20 mouse cellular contexts compared by ENCODE assay signal in the genomic region with DNA sequence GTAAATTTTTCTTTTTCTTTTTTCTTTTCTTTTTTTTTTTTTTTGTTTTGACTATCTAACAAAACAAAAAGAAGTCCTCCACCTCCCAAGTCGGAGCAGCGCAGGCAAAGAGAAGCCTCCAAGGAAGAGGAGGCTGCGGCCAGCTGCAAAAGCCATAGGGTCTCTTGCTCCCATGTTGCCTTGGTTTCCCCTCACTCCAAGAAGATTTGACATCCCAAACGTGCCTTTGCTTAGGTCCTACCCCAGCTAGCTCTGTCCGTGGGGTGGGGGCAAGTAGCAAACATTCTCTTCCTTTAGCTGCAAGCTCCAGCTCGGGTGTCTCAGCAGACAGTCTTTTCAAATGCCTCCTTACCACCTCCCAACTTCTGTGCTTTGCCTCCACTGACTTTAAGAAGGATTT. TPM values are rescaled to one million over a fixed set of nuclear protein-coding genes. Genes with fewer than 3 reads are reported as not detected.
A peak's percentile ranks its signal among the peaks of the same experiment; 100 is the strongest.
DNase-seq lines count a peak whose midpoint lies in the region; ATAC-seq and TF ChIP-seq lines count a peak whose summit lies in the region.
"Had no signal": no experiment of that assay in that cellular context is flagged by ENCODE, and none has a peak within 500 bp of the region (broad histone marks: within the 10 kb centered on the region; RNA-seq: fewer than 3 reads in every experiment).

No protein-coding gene starts in this region.

- no peak overlapping the region for H3K9ac ChIP-seq in forebrain, embryonic 11.5 days (ENCODE audit: low read length)
- no peak overlapping the region for H3K9ac ChIP-seq in forebrain, embryonic 14.5 days (ENCODE audit: low read length)
- peak overlapping the region; percentile 96 for H3K9ac ChIP-seq in hindbrain, embryonic 13.5 days
- H3K9ac ChIP-seq in limb, embryonic 11.5 days (ENCODE audit: low read length) = no peak overlapping the region
- H3K9ac ChIP-seq in heart, adult 2 months (ENCODE audit: low read depth, low read length) = no peak overlapping the region
- no peak overlapping the region for H3K9ac ChIP-seq in heart, embryonic 12.5 days
- H3K9ac ChIP-seq: forebrain, embryonic 12.5 days; limb, embryonic 13.5 days had no signal

- H3K27ac ChIP-seq in forebrain, embryonic 11.5 days (ENCODE audit: low read depth, low read length) = no peak overlapping the region
- no peak overlapping the region for H3K27ac ChIP-seq in forebrain, embryonic 14.5 days (ENCODE audit: low read depth, low read length)
- H3K27ac ChIP-seq in hindbrain, embryonic 13.5 days = peak overlapping the region; percentile 99
- no peak overlapping the region for H3K27ac ChIP-seq in limb, embryonic 11.5 days (replicated peaks; ENCODE audit: low read depth, low read length)
- H3K27ac ChIP-seq in heart, adult 2 months = no peak overlapping the region
- no peak overlapping the region for H3K27ac ChIP-seq in heart, embryonic 12.5 days (ENCODE audit: poor library complexity, severe bottlenecking)
- H3K27ac ChIP-seq: forebrain, embryonic 12.5 days; gastrocnemius, adult 2 months; limb, embryonic 13.5 days had no signal

- intact Hi-C loops in heart, adult 2 months (cut with DNase I) = no loop called here

- TF ChIP-seq POLR2A in brain, embryonic 14.5 days (IDR thresholded peaks at IDR 0.05; ENCODE audit: borderline replicate concordance, extremely low read depth, insufficient read depth, insufficient read length, poor library complexity, severe bottlenecking) = no peak
- TF ChIP-seq POLR2A in heart, adult 2 months (IDR thresholded peaks at IDR 0.05; ENCODE audit: insufficient read depth, low read depth, low read length) = no peak

- H3K79me2 ChIP-seq in heart, adult 2 months (replicated peaks; ENCODE audit: control insufficient read depth, insufficient read depth, low read length) = no peaks in the 10 kb centered on the region

- H3K4me1 ChIP-seq in forebrain, embryonic 11.5 days (replicated peaks; ENCODE audit: control insufficient read depth, insufficient read depth, low read length) = peaks cover 5% of the 10 kb centered on the region; the same call in 1 of the 2 replicates
- peaks cover 4% of the 10 kb centered on the region; the same call in 1 of the 2 replicates for H3K4me1 ChIP-seq in forebrain, embryonic 14.5 days (ENCODE audit: control insufficient read depth, insufficient read depth, low read length)
- peaks cover 24% of the 10 kb centered on the region for H3K4me1 ChIP-seq in hindbrain, embryonic 13.5 days (replicated peaks)
- peaks cover 58% of the 10 kb centered on the region for H3K4me1 ChIP-seq in limb, embryonic 11.5 days (ENCODE audit: control insufficient read depth, insufficient read depth, low read length)
- no peaks in the 10 kb centered on the region for H3K4me1 ChIP-seq in heart, adult 2 months (ENCODE audit: control insufficient read depth, insufficient read depth, low read length)
- H3K4me1 ChIP-seq in heart, embryonic 12.5 days (replicated peaks) = peaks cover 9% of the 10 kb centered on the region

- ATAC-seq in forebrain, embryonic 11.5 days (replicated peaks; ENCODE audit: low FRiP score) = no peak
- no peak for ATAC-seq in forebrain, embryonic 14.5 days
- no peak for ATAC-seq in hindbrain, embryonic 13.5 days (ENCODE audit: low FRiP score)
- no peak for ATAC-seq in limb, embryonic 11.5 days (ENCODE audit: insufficient number of reproducible peaks, low FRiP score, low TSS enrichment, low read depth)
- no peak for ATAC-seq in heart, embryonic 12.5 days (ENCODE audit: insufficient number of reproducible peaks, low FRiP score)

- DNase-seq in forebrain, embryonic 11.5 days (ENCODE audit: low spot score) = peak; percentile 56
- DNase-seq in forebrain, embryonic 14.5 days (ENCODE audit: low spot score) = no peak
- DNase-seq in brain, embryonic 14.5 days (ENCODE audit: low read depth) = peak; percentile 45
- no peak for DNase-seq in limb, embryonic 11.5 days (ENCODE audit: low spot score)
- DNase-seq in layer of hippocampus, adult 8-10 months (ENCODE audit: low spot score in 2 of 2) = no peak
- DNase-seq in heart, adult 2 months = no peak
- DNase-seq: cerebellum, adult 2 months; gastrocnemius, adult 2 months; heart, adult 18-20 months; heart, postnatal 14 days; kidney, adult 2 months; lung, adult 18-20 months; lung, postnatal 4 days; thymus, postnatal 4 days had no signal

- no peak overlapping the region for H3K4me2 ChIP-seq in forebrain, embryonic 11.5 days (ENCODE audit: low read depth, low read length, severe bottlenecking)
- no peak overlapping the region for H3K4me2 ChIP-seq in forebrain, embryonic 14.5 days (ENCODE audit: low read length)
- peak overlapping the region; percentile 83 for H3K4me2 ChIP-seq in hindbrain, embryonic 13.5 days
- peak overlapping the region; percentile 60 for H3K4me2 ChIP-seq in limb, embryonic 11.5 days (ENCODE audit: low read depth, severe bottlenecking)
- no peak overlapping the region for H3K4me2 ChIP-seq in heart, embryonic 12.5 days
- H3K4me2 ChIP-seq: forebrain, embryonic 12.5 days had no signal

- TF ChIP-seq EP300 in heart, adult 2 months (IDR thresholded peaks at IDR 0.05; ENCODE audit: insufficient read depth, low read depth, low read length) = no peak

- H3K27me3 ChIP-seq in forebrain, embryonic 11.5 days (ENCODE audit: control insufficient read depth, insufficient read depth, low read length) = peaks cover 96% of the 10 kb centered on the region
- peaks cover 90% of the 10 kb centered on the region for H3K27me3 ChIP-seq in forebrain, embryonic 14.5 days (replicated peaks; ENCODE audit: control insufficient read depth, insufficient read depth, low read length)
- peaks cover 77% of the 10 kb centered on the region for H3K27me3 ChIP-seq in hindbrain, embryonic 13.5 days
- H3K27me3 ChIP-seq in limb, embryonic 11.5 days (ENCODE audit: control insufficient read depth, insufficient read depth, low read length) = peaks cover 55% of the 10 kb centered on the region
- peaks cover 38% of the 10 kb centered on the region for H3K27me3 ChIP-seq in heart, adult 2 months (ENCODE audit: control insufficient read depth, insufficient read depth, low read length)
- H3K27me3 ChIP-seq in heart, embryonic 12.5 days (replicated peaks) = peaks cover 88% of the 10 kb centered on the region

- TF ChIP-seq CTCF in brain, embryonic 14.5 days (IDR thresholded peaks at IDR 0.05; ENCODE audit: borderline replicate concordance, extremely low read depth, insufficient read depth, insufficient read length) = no peak
- no peak for TF ChIP-seq CTCF in heart, adult 2 months (IDR thresholded peaks at IDR 0.05)

- H3K4me3 ChIP-seq in forebrain, embryonic 11.5 days (ENCODE audit: low read depth, low read length) = no peak overlapping the region
- no peak overlapping the region for H3K4me3 ChIP-seq in forebrain, embryonic 14.5 days (ENCODE audit: low read depth, low read length)
- peak overlapping the region; percentile 51 for H3K4me3 ChIP-seq in hindbrain, embryonic 13.5 days
- H3K4me3 ChIP-seq in limb, embryonic 11.5 days (ENCODE audit: low read depth, low read length) = no peak overlapping the region
- no peak overlapping the region for H3K4me3 ChIP-seq in heart, adult 2 months
- H3K4me3 ChIP-seq in heart, embryonic 12.5 days = no peak overlapping the region
- H3K4me3 ChIP-seq: forebrain, embryonic 12.5 days had no signal

- 2% methylated on average over 6 of the region's 6 CpGs for WGBS in forebrain, embryonic 11.5 days
- WGBS in forebrain, embryonic 14.5 days = 2% methylated on average over 6 of the region's 6 CpGs
- 0% methylated on average over 6 of the region's 6 CpGs for WGBS in hindbrain, embryonic 13.5 days
- WGBS in limb, embryonic 11.5 days = 3% methylated on average over 6 of the region's 6 CpGs
- WGBS in heart, adult 2 months = 12% methylated on average over 6 of the region's 6 CpGs
- WGBS in heart, embryonic 12.5 days = 3% methylated on average over 6 of the region's 6 CpGs

- H3K9me3 ChIP-seq in forebrain, embryonic 11.5 days (ENCODE audit: control insufficient read depth, low read length) = no peaks in the 10 kb centered on the region
- H3K9me3 ChIP-seq in forebrain, embryonic 14.5 days (replicated peaks; ENCODE audit: control insufficient read depth, low read length) = no peaks in the 10 kb centered on the region
- no peaks in the 10 kb centered on the region for H3K9me3 ChIP-seq in hindbrain, embryonic 13.5 days
- H3K9me3 ChIP-seq in limb, embryonic 11.5 days (ENCODE audit: control insufficient read depth, low read length) = no peaks in the 10 kb centered on the region
- no peaks in the 10 kb centered on the region for H3K9me3 ChIP-seq in heart, embryonic 12.5 days (replicated peaks)
- H3K9me3 ChIP-seq: forebrain, embryonic 12.5 days; limb, embryonic 13.5 days had no signal

- no peaks in the 10 kb centered on the region for H3K36me3 ChIP-seq in forebrain, embryonic 11.5 days (ENCODE audit: control insufficient read depth, insufficient read depth, low read length)
- H3K36me3 ChIP-seq in forebrain, embryonic 14.5 days (ENCODE audit: control insufficient read depth, insufficient read depth, low read length) = no peaks in the 10 kb centered on the region
- no peaks in the 10 kb centered on the region for H3K36me3 ChIP-seq in hindbrain, embryonic 13.5 days
- no peaks in the 10 kb centered on the region for H3K36me3 ChIP-seq in limb, embryonic 11.5 days (ENCODE audit: control insufficient read depth, insufficient read depth, low read length)
- H3K36me3 ChIP-seq in heart, adult 2 months (ENCODE audit: control insufficient read depth, insufficient read depth, low read length) = no peaks in the 10 kb centered on the region
- no peaks in the 10 kb centered on the region for H3K36me3 ChIP-seq in heart, embryonic 12.5 days
- H3K36me3 ChIP-seq: forebrain, embryonic 12.5 days; limb, embryonic 13.5 days had no signal

RNA-seq across cellular contexts. Expression of gene Gm28230, which starts 7.2 kb away (rescaled TPM):
- polyA plus RNA-seq in forebrain, embryonic 11.5 days (2014; fragmentation: Nextera tagmentation; extraction: Ambion mirVana) = not detected in 2 replicates
- not detected in 2 replicates for polyA plus RNA-seq in forebrain, embryonic 14.5 days (2014; fragmentation: Nextera tagmentation; extraction: Ambion mirVana)
- polyA plus RNA-seq in brain, embryonic 14.5 days (2012; rRNA removed) = 0.44 and 1.7 TPM in 2 replicates
- 1.3 and 1.5 TPM in 2 replicates for polyA plus RNA-seq in hindbrain, embryonic 13.5 days (2015; fragmentation: Nextera tagmentation; extraction: Ambion mirVana)
- polyA plus RNA-seq in limb, embryonic 11.5 days (2014; fragmentation: Nextera tagmentation; extraction: Ambion mirVana) = 0.45 and 0.55 TPM in 2 replicates
- not detected for total RNA-seq in layer of hippocampus, adult 8-10 months (2022)
- under 1 TPM in 1 of 2 experiments, not detected in 1; 0.14 TPM for total RNA-seq in heart, adult 2 months (2021)
- polyA plus RNA-seq in heart, adult 2 months (2012; rRNA removed) = 0.04 and 0.20 TPM in 2 replicates
- 0.08 TPM in 1 of 2 replicates, not detected in the other for polyA plus RNA-seq in heart, embryonic 12.5 days (2016; fragmentation: Nextera tagmentation; extraction: Ambion mirVana)
- total RNA-seq: heart, adult 18-20 months; layer of hippocampus, postnatal 25 days had no signal
- polyA plus RNA-seq: forebrain, embryonic 12.5 days had no signal

RNA-seq across cellular contexts. Expression of gene Hoxd4, which starts 22.0 kb away (rescaled TPM):
- not detected in 2 replicates for polyA plus RNA-seq in forebrain, embryonic 11.5 days (2014; fragmentation: Nextera tagmentation; extraction: Ambion mirVana)
- polyA plus RNA-seq in forebrain, embryonic 14.5 days (2014; fragmentation: Nextera tagmentation; extraction: Ambion mirVana) = not detected in 2 replicates
- polyA plus RNA-seq in brain, embryonic 14.5 days (2012; rRNA removed) = 0.81 and 5.5 TPM in 2 replicates
- polyA plus RNA-seq in hindbrain, embryonic 13.5 days (2015; fragmentation: Nextera tagmentation; extraction: Ambion mirVana) = 4.1 and 4.2 TPM in 2 replicates
- 0.84 and 1.9 TPM in 2 replicates for polyA plus RNA-seq in limb, embryonic 11.5 days (2014; fragmentation: Nextera tagmentation; extraction: Ambion mirVana)
- not detected for total RNA-seq in layer of hippocampus, adult 8-10 months (2022)
- under 1 TPM; 0.21 to 0.45 TPM for total RNA-seq in heart, adult 2 months (2021)
- polyA plus RNA-seq in heart, adult 2 months (2012; rRNA removed) = 0.53 and 1.0 TPM in 2 replicates
- 0.19 TPM in 1 of 2 replicates, not detected in the other for polyA plus RNA-seq in heart, embryonic 12.5 days (2016; fragmentation: Nextera tagmentation; extraction: Ambion mirVana)
- total RNA-seq: layer of hippocampus, postnatal 25 days had no signal
- polyA plus RNA-seq: forebrain, embryonic 12.5 days had no signal

RNA-seq across cellular contexts. Expression of gene Hoxd3, which starts 22.0 kb away (rescaled TPM):
- polyA plus RNA-seq in forebrain, embryonic 11.5 days (2014; fragmentation: Nextera tagmentation; extraction: Ambion mirVana) = 0.08 and 0.19 TPM in 2 replicates
- polyA plus RNA-seq in forebrain, embryonic 14.5 days (2014; fragmentation: Nextera tagmentation; extraction: Ambion mirVana) = not detected in 2 replicates
- 9.6 and 47.4 TPM in 2 replicates for polyA plus RNA-seq in brain, embryonic 14.5 days (2012; rRNA removed)
- 76.0 and 82.5 TPM in 2 replicates for polyA plus RNA-seq in hindbrain, embryonic 13.5 days (2015; fragmentation: Nextera tagmentation; extraction: Ambion mirVana)
- polyA plus RNA-seq in limb, embryonic 11.5 days (2014; fragmentation: Nextera tagmentation; extraction: Ambion mirVana) = 1.2 and 1.4 TPM in 2 replicates
- total RNA-seq in layer of hippocampus, adult 8-10 months (2022) = not detected
- not detected for total RNA-seq in heart, adult 2 months (2021)
- polyA plus RNA-seq in heart, adult 2 months (2012; rRNA removed) = 0.06 TPM in 1 of 2 replicates, not detected in the other
- polyA plus RNA-seq in heart, embryonic 12.5 days (2016; fragmentation: Nextera tagmentation; extraction: Ambion mirVana) = 2.5 and 3.1 TPM in 2 replicates
- total RNA-seq: gastrocnemius, adult 2 months; heart, adult 18-20 months; heart, postnatal 14 days; layer of hippocampus, postnatal 25 days had no signal
- polyA plus RNA-seq: forebrain, embryonic 12.5 days had no signal

RNA-seq across cellular contexts. Expression of gene Hoxd1, which starts 29.0 kb away (rescaled TPM):
- not detected in 2 replicates for polyA plus RNA-seq in forebrain, embryonic 11.5 days (2014; fragmentation: Nextera tagmentation; extraction: Ambion mirVana)
- not detected in 2 replicates for polyA plus RNA-seq in forebrain, embryonic 14.5 days (2014; fragmentation: Nextera tagmentation; extraction: Ambion mirVana)
- 0.34 and 1.3 TPM in 2 replicates for polyA plus RNA-seq in brain, embryonic 14.5 days (2012; rRNA removed)
- 1.6 and 2.5 TPM in 2 replicates for polyA plus RNA-seq in hindbrain, embryonic 13.5 days (2015; fragmentation: Nextera tagmentation; extraction: Ambion mirVana)
- 0.17 and 0.30 TPM in 2 replicates for polyA plus RNA-seq in limb, embryonic 11.5 days (2014; fragmentation: Nextera tagmentation; extraction: Ambion mirVana)
- total RNA-seq in layer of hippocampus, adult 8-10 months (2022) = under 1 TPM in 2 of 4 experiments, not detected in 2; 0.17 to 0.27 TPM
- not detected for total RNA-seq in heart, adult 2 months (2021)
- not detected in 2 replicates for polyA plus RNA-seq in heart, adult 2 months (2012; rRNA removed)
- not detected in 2 replicates for polyA plus RNA-seq in heart, embryonic 12.5 days (2016; fragmentation: Nextera tagmentation; extraction: Ambion mirVana)
- total RNA-seq: gastrocnemius, adult 2 months; heart, adult 18-20 months; heart, postnatal 14 days had no signal
- polyA plus RNA-seq: stomach, embryonic 14.5 days had no signal

RNA-seq across cellular contexts. Expression of gene Hoxd8, which starts 29.4 kb away (rescaled TPM):
- not detected in 2 replicates for polyA plus RNA-seq in forebrain, embryonic 11.5 days (2014; fragmentation: Nextera tagmentation; extraction: Ambion mirVana)
- polyA plus RNA-seq in forebrain, embryonic 14.5 days (2014; fragmentation: Nextera tagmentation; extraction: Ambion mirVana) = 0.09 TPM in 1 of 2 replicates, not detected in the other
- polyA plus RNA-seq in brain, embryonic 14.5 days (2012; rRNA removed) = 0.73 and 1.6 TPM in 2 replicates
- 0.79 and 1.5 TPM in 2 replicates for polyA plus RNA-seq in hindbrain, embryonic 13.5 days (2015; fragmentation: Nextera tagmentation; extraction: Ambion mirVana)
- 11.6 and 13.1 TPM in 2 replicates for polyA plus RNA-seq in limb, embryonic 11.5 days (2014; fragmentation: Nextera tagmentation; extraction: Ambion mirVana)
- total RNA-seq in layer of hippocampus, adult 8-10 months (2022) = not detected
- total RNA-seq in heart, adult 2 months (2021) = 1 to 10 TPM in 1 of 2 experiments, under 1 TPM in 1; 0.61 to 1.0 TPM
- 0.59 and 0.61 TPM in 2 replicates for polyA plus RNA-seq in heart, adult 2 months (2012; rRNA removed)
- 0.10 and 0.37 TPM in 2 replicates for polyA plus RNA-seq in heart, embryonic 12.5 days (2016; fragmentation: Nextera tagmentation; extraction: Ambion mirVana)
- total RNA-seq: layer of hippocampus, postnatal 25 days had no signal
- polyA plus RNA-seq: cerebellum, adult 2 months; forebrain, embryonic 12.5 days had no signal

Comparison
In these comparisons a context has a peak if more than half of its experiments do, and no peak if none do; other contexts are left out.
1. DNase-seq: peak in forebrain, embryonic 11.5 days (single experiment) and brain, embryonic 14.5 days (single experiment); none in forebrain, embryonic 14.5 days (single experiment), limb, embryonic 11.5 days (single experiment), layer of hippocampus, adult 8-10 months (0 of 2) and heart, adult 2 months (0 of 2).
2. H3K4me2 ChIP-seq: peak in hindbrain, embryonic 13.5 days (single experiment) and limb, embryonic 11.5 days (single experiment); none in forebrain, embryonic 11.5 days (single experiment), forebrain, embryonic 14.5 days (single experiment) and heart, embryonic 12.5 days (single experiment).